Mouse (Mus musculus) lung, postnatal 0 days (tissue): ENCODE results near the gene Fam227b.

Experiments used
- CTCF ChIP-seq: IDR thresholded peaks from 2 replicates; pipeline ENCODE4 v1.5.1; 2016; ENCODE audit warnings: antibody characterized with exemption, mild to moderate bottlenecking
- EP300 ChIP-seq: IDR thresholded peaks from 2 replicates; pipeline ENCODE4 v1.6.1; 2016; ENCODE audit warnings: antibody characterized with exemption, mild to moderate bottlenecking, control low read depth

- no peak for TF ChIP-seq CTCF
- TF ChIP-seq EP300: no peak
Observed at GRCm38 (mm10) chr2:126069740-126070139, 82.1 kb downstream of the Fam227b start.
